Mouse (Mus musculus) forebrain, embryonic 15.5 days (tissue): ENCODE results near the gene Colq. TPM values are rescaled to one million over a fixed set of nuclear protein-coding genes. Genes with fewer than 3 reads are reported as not detected.
A peak's percentile ranks its signal among the peaks of the same experiment; 100 is the strongest.
"Not testable (repeated sequence)": the region's sequence is repeated elsewhere in the genome, so short reads cannot be mapped to it uniquely, and the experiment has no call there.

ENCODE experiments used
- ATAC-seq: fragments of 200-750 bp; cut with Nextera tagmentation; replicated peaks from 2 replicates; pipeline ENCODE4 v1.8.0; 2017; ENCODE audit warnings: mild to moderate bottlenecking, moderate TSS enrichment, moderate library complexity
- H3K27ac ChIP-seq: fragments of 300-500 bp; sonication (generic); replicated peaks from 2 replicates; pipeline ENCODE4 v1.5.1; 2015; ENCODE audit warnings: mild to moderate bottlenecking, inconsistent platforms
- H3K27me3 ChIP-seq: fragments of 300-500 bp; sonication (generic); 2 replicates; pipeline ENCODE4 v1.6.1; 2015; ENCODE audit warnings: inconsistent platforms
- H3K36me3 ChIP-seq: fragments of 300-500 bp; sonication (generic); 2 replicates; pipeline ENCODE4 v1.6.1; 2015; ENCODE audit warnings: mild to moderate bottlenecking, inconsistent platforms
- H3K4me1 ChIP-seq: fragments of 300-500 bp; sonication (generic); 2 replicates; pipeline ENCODE4 v1.6.1; 2015; ENCODE audit warnings: inconsistent platforms
- H3K4me2 ChIP-seq: fragments of 300-500 bp; sonication (generic); replicated peaks from 2 replicates; pipeline ENCODE4 v1.6.1; 2015; ENCODE audit warnings: mild to moderate bottlenecking, inconsistent platforms
- H3K4me3 ChIP-seq: fragments of 300-500 bp; sonication (generic); 2 replicates; pipeline ENCODE4 v1.5.1; 2015; ENCODE audit warnings: mild to moderate bottlenecking, inconsistent platforms
- H3K9ac ChIP-seq: fragments of 300-500 bp; sonication (generic); replicated peaks from 2 replicates; pipeline ENCODE4 v1.6.1; 2015; ENCODE audit warnings: mild to moderate bottlenecking, inconsistent platforms
- H3K9me3 ChIP-seq: fragments of 300-500 bp; sonication (generic); 2 replicates; pipeline ENCODE4 v1.6.1; 2016; ENCODE audit warnings: inconsistent platforms
- WGBS: fragments of 180-500 bp; shearing (Covaris S2); methylation state at CpG from one replicate; pipeline ENCODE4 v1.1.7; 2015; ENCODE audit warnings: mixed read lengths; 5-methylcytosine and 5-hydroxymethylcytosine counted together
- polyA plus RNA-seq: library from polyadenylated mRNA; unstranded; fragments of >200 nt; fragmentation: Nextera tagmentation; extraction: Ambion mirVana; gene quantifications from 2 replicates; pipeline ENCODE4 v1.2.1, GENCODE M21; 2015

Gene Colq
- not detected in 2 replicates for polyA plus RNA-seq

- Histone ChIP-seq H3K36me3 (no peaks in the 10 kb centered on the region), H3K4me3 (no peak within 1 kb of the TSS), H3K27me3 (no peaks in the 10 kb centered on the region), H3K9ac (no peak within 1 kb of the TSS), H3K27ac (no peak within 1 kb of the TSS), H3K9me3 (no peaks in the 10 kb centered on the region), H3K4me1 (no peaks in the 10 kb centered on the region), H3K4me2 (no peak within 1 kb of the TSS)
- WGBS = 81% methylated on average over 3 of the region's 3 CpGs
- no peak for ATAC-seq
These were observed at the start of gene Colq for GRCm38 (mm10) chr14:31591243-31591642. Colq (minus strand) TSS chr14:31591343.

GRCm38 (mm10) chr14:31640346-31640889 lies 49.3 kb upstream of the Colq start, which contains the start of gene Gm49387:
Gm49387 (minus strand) TSS chr14:31640878.
- Histone ChIP-seq H3K9ac (peak within 1 kb of the TSS; percentile 73), H3K4me3 (peak within 1 kb of the TSS; percentile 72), H3K27ac (peak within 1 kb of the TSS; percentile 86), H3K4me2 (peak within 1 kb of the TSS; percentile 97), H3K27me3 (no peaks in the 10 kb centered on the region), H3K4me1 (peaks cover 17% of the 10 kb centered on the region), H3K9me3 (no peaks in the 10 kb centered on the region), H3K36me3 (no peaks in the 10 kb centered on the region)
- ATAC-seq = no peak; the same call in 1 of the 2 replicates
- WGBS = 3% methylated on average over 26 of the region's 26 CpGs

GRCm38 (mm10) chr14:31630677-31631076 lies 39.5 kb upstream of the Colq start:
- WGBS = 29% methylated on average over 7 of the region's 7 CpGs
- H3K27ac ChIP-seq = no peak overlapping the region
- ATAC-seq = no peak

GRCm38 (mm10) chr14:31622748-31623147 lies 31.6 kb upstream of the Colq start:
- no peaks in the 10 kb centered on the region for H3K36me3 ChIP-seq
- 88% methylated on average over 12 of the region's 12 CpGs for WGBS
- H3K4me3 ChIP-seq = no peak overlapping the region
- no peaks in the 10 kb centered on the region for H3K27me3 ChIP-seq
- H3K27ac ChIP-seq = no peak overlapping the region
- no peaks in the 10 kb centered on the region for H3K9me3 ChIP-seq
- H3K4me2 ChIP-seq = no peak overlapping the region
- H3K4me1 ChIP-seq = no peaks in the 10 kb centered on the region
- no peak for ATAC-seq
- no peak overlapping the region for H3K9ac ChIP-seq

More at GRCm38 (mm10) chr14:31630677-31631076, 39.5 kb upstream of the Colq start:
- Histone ChIP-seq H3K9ac (no peak overlapping the region), H3K4me1 (no peaks in the 10 kb centered on the region), H3K36me3 (no peaks in the 10 kb centered on the region), H3K4me2 (no peak overlapping the region), H3K9me3 (no peaks in the 10 kb centered on the region), H3K27me3 (no peaks in the 10 kb centered on the region), H3K4me3 (no peak overlapping the region)

- H3K27me3 ChIP-seq = no peaks in the 10 kb centered on the region
- ATAC-seq = no peak
- WGBS = 36% methylated on average over 9 of the region's 9 CpGs
These were observed 29.6 kb upstream of the Colq start for GRCm38 (mm10) chr14:31620591-31621223.

GRCm38 (mm10) chr14:31617997-31618396 lies 26.9 kb upstream of the Colq start:
- Histone ChIP-seq H3K27me3 (no peaks in the 10 kb centered on the region), H3K27ac (no peak overlapping the region), H3K9me3 (no peaks in the 10 kb centered on the region), H3K4me2 (no peak overlapping the region), H3K9ac (no peak overlapping the region), H3K36me3 (no peaks in the 10 kb centered on the region), H3K4me3 (no peak overlapping the region), H3K4me1 (no peaks in the 10 kb centered on the region)
- ATAC-seq = no peak
- 86% methylated on average over 3 of the region's 3 CpGs for WGBS

More at GRCm38 (mm10) chr14:31620591-31621223, 29.6 kb upstream of the Colq start:
- Histone ChIP-seq H3K4me1 (no peaks in the 10 kb centered on the region), H3K27ac (no peak overlapping the region), H3K4me2 (no peak overlapping the region), H3K9ac (no peak overlapping the region), H3K36me3 (no peaks in the 10 kb centered on the region), H3K4me3 (no peak overlapping the region), H3K9me3 (no peaks in the 10 kb centered on the region)

- H3K9ac ChIP-seq = no peak overlapping the region
- H3K4me2 ChIP-seq = no peak overlapping the region
- H3K9me3 ChIP-seq = no peaks in the 10 kb centered on the region
- H3K27ac ChIP-seq = no peak overlapping the region
- H3K4me3 ChIP-seq = no peak overlapping the region
- no peaks in the 10 kb centered on the region for H3K36me3 ChIP-seq
- no peaks in the 10 kb centered on the region for H3K27me3 ChIP-seq
- ATAC-seq = no peak
- WGBS = 89% methylated on average over 9 of the region's 9 CpGs
- H3K4me1 ChIP-seq = no peaks in the 10 kb centered on the region
These were observed 26.1 kb upstream of the Colq start for GRCm38 (mm10) chr14:31617204-31617603.

GRCm38 (mm10) chr14:31613671-31614070 lies 22.5 kb upstream of the Colq start:
- Histone ChIP-seq H3K27me3 (no peaks in the 10 kb centered on the region), H3K4me3 (no peak overlapping the region), H3K4me2 (no peak overlapping the region), H3K4me1 (no peaks in the 10 kb centered on the region), H3K9ac (no peak overlapping the region), H3K36me3 (no peaks in the 10 kb centered on the region), H3K27ac (no peak overlapping the region), H3K9me3 (no peaks in the 10 kb centered on the region)
- no peak for ATAC-seq
- 90% methylated on average over 5 of the region's 5 CpGs for WGBS

- Histone ChIP-seq H3K36me3 (no peaks in the 10 kb centered on the region), H3K27ac (no peak overlapping the region), H3K4me3 (no peak overlapping the region), H3K9me3 (no peaks in the 10 kb centered on the region), H3K27me3 (no peaks in the 10 kb centered on the region), H3K9ac (no peak overlapping the region), H3K4me1 (no peaks in the 10 kb centered on the region), H3K4me2 (no peak overlapping the region)
- ATAC-seq = no peak
- whole genome bisulfite sequencing = 67% methylated on average over 4 of the region's 4 CpGs
These were observed 20.8 kb upstream of the Colq start for GRCm38 (mm10) chr14:31611986-31612385.

GRCm38 (mm10) chr14:31605514-31605913 lies 14.4 kb upstream of the Colq start:
- no peak for ATAC-seq
- Histone ChIP-seq H3K4me1 (no peaks in the 10 kb centered on the region), H3K9me3 (no peaks in the 10 kb centered on the region), H3K36me3 (no peaks in the 10 kb centered on the region), H3K27ac (no peak overlapping the region), H3K4me3 (no peak overlapping the region), H3K27me3 (no peaks in the 10 kb centered on the region), H3K4me2 (no peak overlapping the region), H3K9ac (no peak overlapping the region)
- 56% methylated on average over 6 of the region's 6 CpGs for WGBS

- WGBS = 85% methylated on average over 5 of the region's 5 CpGs
- H3K4me2 ChIP-seq = no peak overlapping the region
- ATAC-seq = no peak
These were observed 13.8 kb upstream of the Colq start for GRCm38 (mm10) chr14:31604916-31605315.

GRCm38 (mm10) chr14:31602616-31602979 lies 11.5 kb upstream of the Colq start:
- not testable (repeated sequence) for ATAC-seq, H3K27ac ChIP-seq, H3K9ac ChIP-seq, H3K4me2 ChIP-seq, H3K4me1 ChIP-seq, H3K9me3 ChIP-seq, H3K4me3 ChIP-seq, H3K27me3 ChIP-seq, H3K36me3 ChIP-seq
- 86% methylated on average over 6 of the region's 6 CpGs for WGBS

More at GRCm38 (mm10) chr14:31604916-31605315, 13.8 kb upstream of the Colq start:
- H3K36me3 ChIP-seq = no peaks in the 10 kb centered on the region
- H3K4me1 ChIP-seq = no peaks in the 10 kb centered on the region
- H3K4me3 ChIP-seq = no peak overlapping the region
- no peak overlapping the region for H3K9ac ChIP-seq
- no peaks in the 10 kb centered on the region for H3K27me3 ChIP-seq
- no peaks in the 10 kb centered on the region for H3K9me3 ChIP-seq
- H3K27ac ChIP-seq = no peak overlapping the region
